Comparison of ENCODE assay signal across 7 mouse cellular contexts in the genomic region with DNA sequence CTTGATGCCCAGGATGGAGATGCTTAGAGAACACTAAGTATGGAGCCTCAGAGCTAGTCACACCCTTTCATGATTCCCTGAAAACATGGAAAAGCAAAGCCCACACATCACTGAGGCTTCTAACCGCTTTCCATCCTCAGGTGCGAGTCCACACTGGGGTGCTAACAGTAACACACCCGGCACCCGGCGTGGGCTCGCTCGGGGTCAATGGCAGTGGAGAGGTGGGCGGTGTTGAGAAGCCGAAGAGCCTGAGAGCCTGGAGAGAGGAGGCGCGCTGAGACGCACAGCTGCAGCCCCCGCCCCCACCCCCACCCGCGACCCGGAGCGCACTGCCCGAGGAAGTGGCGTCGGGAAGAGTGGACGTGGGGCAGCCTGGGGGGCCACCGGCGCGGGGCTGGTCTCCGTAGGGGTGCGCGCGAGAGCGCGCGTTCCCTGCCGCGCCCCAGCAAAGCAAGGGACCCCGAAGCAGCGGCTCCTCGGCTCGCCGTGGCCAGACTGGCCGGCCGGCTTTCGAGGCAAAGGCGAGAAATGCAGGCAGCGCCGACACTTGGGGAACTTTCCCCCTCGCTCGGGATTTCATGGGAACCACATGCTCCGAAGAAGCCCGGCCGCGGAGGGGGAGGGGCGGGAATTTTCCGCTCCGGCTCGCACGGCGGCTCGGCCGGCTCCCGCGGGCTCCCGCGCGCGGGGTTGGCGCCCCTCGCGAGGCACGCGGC.
DNase-seq lines count a peak whose midpoint lies in the region; ATAC-seq and TF ChIP-seq lines count a peak whose summit lies in the region.

No protein-coding gene starts in this region.

- H3K4me2 ChIP-seq in embryonic facial prominence, embryonic 14.5 days (ENCODE audit: low read depth, low read length) = peak overlapping the region; percentile 91
- peak overlapping the region; percentile 90 for H3K4me2 ChIP-seq in stomach, postnatal 0 days (replicated peaks; ENCODE audit: low read depth)

- peak overlapping the region; percentile 57 for H3K4me3 ChIP-seq in embryonic facial prominence, embryonic 14.5 days (ENCODE audit: low read depth, low read length)
- peak overlapping the region; percentile 64 for H3K4me3 ChIP-seq in stomach, postnatal 0 days (ENCODE audit: low read depth, low read length)

- H3K27me3 ChIP-seq in embryonic facial prominence, embryonic 14.5 days (replicated peaks; ENCODE audit: control insufficient read depth, insufficient read depth, low read length) = peaks cover 13% of the 10 kb centered on the region; the same call in 1 of the 2 replicates
- H3K27me3 ChIP-seq in stomach, postnatal 0 days (ENCODE audit: control insufficient read depth, insufficient read depth, low read length) = peaks cover 3% of the 10 kb centered on the region; the same call in 1 of the 2 replicates

- peak; percentile 12; the same call in 1 of the 2 replicates for ATAC-seq in embryonic facial prominence, embryonic 14.5 days (ENCODE audit: low read depth)
- ATAC-seq in stomach, postnatal 0 days (ENCODE audit: low FRiP score, low TSS enrichment) = peak; percentile 25; the same call in 1 of the 2 replicates

- peaks cover 12% of the 10 kb centered on the region for H3K4me1 ChIP-seq in embryonic facial prominence, embryonic 14.5 days (ENCODE audit: control insufficient read depth, insufficient read depth, low read length)
- H3K4me1 ChIP-seq in stomach, postnatal 0 days (replicated peaks; ENCODE audit: control insufficient read depth, insufficient read depth) = no peaks in the 10 kb centered on the region; the same call in 1 of the 2 replicates

- TF ChIP-seq CTCF in stomach, postnatal 0 days (IDR thresholded peaks at IDR 0.05; ENCODE audit: low read depth) = no peak

- WGBS in embryonic facial prominence, embryonic 14.5 days = 1% methylated on average over 23 of the region's 69 CpGs
- under 1% methylated on average over 61 of the region's 69 CpGs for WGBS in stomach, postnatal 0 days

- peak; percentile 70 for DNase-seq in MN1 (ENCODE audit: low spot score)
- peak; percentile 73 for DNase-seq in adrenal gland, postnatal 25 days
- peak; percentile 64 for DNase-seq in embryonic facial prominence, embryonic 14.5 days (ENCODE audit: low spot score)
- peak; percentile 63 to 66 for DNase-seq in heart, postnatal 10 days
- DNase-seq in left cerebral cortex, postnatal 14 days (ENCODE audit: low spot score in 2 of 2) = peak; percentile 38 to 61
- peak; percentile 75 to 80 for DNase-seq in lung, postnatal 4 days
- DNase-seq in stomach, postnatal 0 days (ENCODE audit: low spot score) = peak; percentile 54

- TF ChIP-seq EP300 in stomach, postnatal 0 days (optimal IDR thresholded peaks at IDR 0.05) = no peak

- peak overlapping the region; percentile 85 for H3K9ac ChIP-seq in embryonic facial prominence, embryonic 14.5 days (ENCODE audit: low read depth, low read length)
- peak overlapping the region; percentile 74 for H3K9ac ChIP-seq in stomach, postnatal 0 days (ENCODE audit: low read length)

- intact Hi-C loops in heart, postnatal 10 days (cut with DNase I) = loop anchor here (10.0 kb wide), 1 partner anchor 262 kb away; no protein-coding TSS in a partner anchor
- intact Hi-C loops in left cerebral cortex, postnatal 14 days (cut with DNase I) = loop anchor here (5.0 to 10.0 kb wide), 3 partner anchors 70 to 332 kb away; partner anchors contain the start of gene Dcp1b

- H3K36me3 ChIP-seq in embryonic facial prominence, embryonic 14.5 days (ENCODE audit: control insufficient read depth, insufficient read depth, low read length) = no peaks in the 10 kb centered on the region
- H3K36me3 ChIP-seq in stomach, postnatal 0 days (ENCODE audit: control insufficient read depth, insufficient read depth, low read length) = no peaks in the 10 kb centered on the region

- H3K27ac ChIP-seq in embryonic facial prominence, embryonic 14.5 days (replicated peaks; ENCODE audit: low read depth, low read length) = peak overlapping the region; percentile 95
- H3K27ac ChIP-seq in stomach, postnatal 0 days (replicated peaks) = peak overlapping the region; percentile 86

- H3K9me3 ChIP-seq in embryonic facial prominence, embryonic 14.5 days (ENCODE audit: control insufficient read depth, low read length) = no peaks in the 10 kb centered on the region
- no peaks in the 10 kb centered on the region for H3K9me3 ChIP-seq in stomach, postnatal 0 days (ENCODE audit: control insufficient read depth, low read length)

Comparison
In these comparisons a context has a peak if more than half of its experiments do, and no peak if none do; other contexts are left out.
1. Peak in every context shown above with its lines: DNase-seq, ATAC-seq, H3K4me3 ChIP-seq and H3K27ac ChIP-seq.